Mouse (Mus musculus) CH12.LX (cell line): Measurements from ENCODE around the gene Plcb1. TPM values are rescaled to one million over a fixed set of nuclear protein-coding genes. Genes with fewer than 3 reads are reported as not detected.

Experiments
- DNase-seq: peaks from one replicate; pipeline ENCODE4 v3.0.0-alpha.2; 2013; ENCODE audit errors: extremely low read depth
- H3K27ac ChIP-seq: 2 replicates; pipeline ENCODE4 v1.5.1; 2012; ENCODE audit warnings: low read depth, mild to moderate bottlenecking, control low read depth, moderate library complexity; ENCODE audit not compliant: insufficient read depth
- H3K27me3 ChIP-seq: replicated peaks from 2 replicates; pipeline ENCODE3; 2012; ENCODE audit warnings: inconsistent platforms
- H3K36me3 ChIP-seq, 2 experiments: replicated peaks in 1 of 2; 2 replicates each; pipeline versions ENCODE3 to v1.6.1; 2012; ENCODE audit warnings: inconsistent platforms in 1 of 2, low read length in 1 of 2, mild to moderate bottlenecking in 1 of 2, mixed read lengths in 1 of 2, moderate library complexity in 1 of 2; ENCODE audit not compliant: control insufficient read depth in 1 of 2, insufficient read depth in 1 of 2
- H3K4me1 ChIP-seq, 2 experiments: 2 replicates each; pipeline ENCODE4 v1.6.1; 2012; ENCODE audit warnings: inconsistent platforms in 1 of 2, moderate library complexity in 1 of 2; ENCODE audit not compliant: insufficient read depth in 2 of 2, control insufficient read depth in 1 of 2
- H3K4me2 ChIP-seq: 2 replicates; pipeline ENCODE4 v1.6.1; 2012; ENCODE audit warnings: low read depth, mild to moderate bottlenecking, control low read depth; ENCODE audit not compliant: poor library complexity, insufficient read depth, severe bottlenecking
- H3K4me3 ChIP-seq, 3 experiments: fragments of 150-350 bp in 1 of 3; sonication (generic) in 1 of 3; replicated peaks in 1 of 3; 2 replicates each; pipeline versions ENCODE3 to v1.5.1; 2011 to 2012; ENCODE audit warnings: low read depth in 2 of 3, low read length in 2 of 3, mild to moderate bottlenecking in 2 of 3, moderate library complexity in 2 of 3, control low read depth in 1 of 3, improper control_type of control experiment in 1 of 3, inconsistent platforms in 1 of 3, mixed read lengths in 1 of 3; ENCODE audit not compliant: poor library complexity in 1 of 3
- H3K79me2 ChIP-seq: replicated peaks from 2 replicates; pipeline ENCODE4 v1.6.1; 2012; ENCODE audit warnings: mild to moderate bottlenecking, moderate library complexity; ENCODE audit not compliant: control insufficient read depth, poor library complexity, insufficient read depth, severe bottlenecking; ENCODE audit errors: extremely low read depth
- H3K9ac ChIP-seq: 2 replicates; pipeline ENCODE4 v1.6.1; 2012; ENCODE audit warnings: low read depth, mild to moderate bottlenecking, control low read depth, moderate library complexity; ENCODE audit not compliant: insufficient read depth
- H3K9me3 ChIP-seq: replicated peaks from 2 replicates; pipeline ENCODE3; 2012; ENCODE audit warnings: low read length, inconsistent platforms, mixed read lengths
- CHD1 ChIP-seq: IDR thresholded peaks from 2 replicates; pipeline ENCODE4 v1.6.1; 2012; ENCODE audit warnings: low read depth, low read length, improper control_type of control experiment, inconsistent platforms
- CTCF ChIP-seq, 2 experiments: IDR thresholded peaks in 1 of 2; conservative IDR thresholded peaks in 1 of 2; 2 replicates each; pipeline ENCODE4 v1.5.1; 2011 to 2012; ENCODE audit warnings: low read depth in 2 of 2, low read length in 2 of 2, improper control_type of control experiment in 1 of 2, inconsistent platforms in 1 of 2, mild to moderate bottlenecking in 1 of 2, moderate library complexity in 1 of 2
- E2F4 ChIP-seq: IDR thresholded peaks from 2 replicates; pipeline ENCODE4 v1.6.1; 2011; ENCODE audit warnings: low read depth, low read length, improper control_type of control experiment; ENCODE audit not compliant: insufficient replicate concordance
- ETS1 ChIP-seq: conservative IDR thresholded peaks from 2 replicates; pipeline ENCODE4 v1.6.1; 2012; ENCODE audit warnings: low read depth, mild to moderate bottlenecking, inconsistent platforms, low read length, improper control_type of control experiment, moderate library complexity
- GABPA ChIP-seq: IDR thresholded peaks from 2 replicates; pipeline ENCODE4 v1.6.1; 2012; ENCODE audit warnings: low read depth, low read length, improper control_type of control experiment, inconsistent platforms; ENCODE audit not compliant: insufficient replicate concordance
- HCFC1 ChIP-seq: IDR thresholded peaks from 2 replicates; pipeline ENCODE4 v1.6.1; 2012; ENCODE audit warnings: low read depth, mild to moderate bottlenecking, inconsistent platforms, low read length, improper control_type of control experiment
- IRF4 ChIP-seq: IDR thresholded peaks from 2 replicates; pipeline ENCODE4 v1.6.1; 2014; ENCODE audit warnings: low read depth, mild to moderate bottlenecking, inconsistent platforms, low read length, improper control_type of control experiment
- JUN ChIP-seq: IDR thresholded peaks from 2 replicates; pipeline ENCODE4 v1.6.1; 2011; ENCODE audit warnings: low read depth, mild to moderate bottlenecking, low read length, improper control_type of control experiment, moderate library complexity; ENCODE audit not compliant: insufficient read depth
- JUND ChIP-seq: conservative IDR thresholded peaks from 2 replicates; pipeline ENCODE4 v1.6.1; 2011; ENCODE audit warnings: low read depth, low read length, improper control_type of control experiment
- MAFK ChIP-seq: IDR thresholded peaks from 2 replicates; pipeline ENCODE4 v1.6.1; 2011; ENCODE audit warnings: low read length, improper control_type of control experiment; ENCODE audit not compliant: insufficient replicate concordance
- MAX ChIP-seq: IDR thresholded peaks from 2 replicates; pipeline ENCODE4 v1.6.1; 2011; ENCODE audit warnings: low read length, improper control_type of control experiment
- MAZ ChIP-seq: IDR thresholded peaks from 2 replicates; pipeline ENCODE4 v1.6.1; 2012; ENCODE audit warnings: low read depth, mild to moderate bottlenecking, inconsistent platforms, low read length, improper control_type of control experiment, moderate library complexity
- MEF2A ChIP-seq: IDR thresholded peaks from 2 replicates; pipeline ENCODE4 v1.6.1; 2014; ENCODE audit warnings: low read depth, mild to moderate bottlenecking, inconsistent platforms, low read length, improper control_type of control experiment, borderline replicate concordance
- MXI1 ChIP-seq: IDR thresholded peaks from 2 replicates; pipeline ENCODE4 v1.6.1; 2011; ENCODE audit warnings: mild to moderate bottlenecking, low read depth, low read length, improper control_type of control experiment
- PAX5 ChIP-seq: IDR thresholded peaks from 2 replicates; pipeline ENCODE4 v1.6.1; 2012; ENCODE audit warnings: low read length, inconsistent platforms, mixed read lengths
- POLR2AphosphoS2 ChIP-seq: IDR thresholded peaks from 2 replicates; pipeline ENCODE4 v1.6.1; 2011; ENCODE audit warnings: low read depth, low read length, improper control_type of control experiment
- RCOR1 ChIP-seq: conservative IDR thresholded peaks from 2 replicates; pipeline ENCODE4 v1.6.1; 2012; ENCODE audit warnings: low read depth, mild to moderate bottlenecking, inconsistent platforms, low read length, improper control_type of control experiment
- SIN3A ChIP-seq: IDR thresholded peaks from 2 replicates; pipeline ENCODE4 v1.6.1; 2012; ENCODE audit warnings: low read length, improper control_type of control experiment, inconsistent platforms
- SMC3 ChIP-seq: IDR thresholded peaks from 2 replicates; pipeline ENCODE4 v1.6.1; 2011; ENCODE audit warnings: low read depth, low read length, improper control_type of control experiment
- TCF12 ChIP-seq: IDR thresholded peaks from 2 replicates; pipeline ENCODE4 v1.6.1; 2014; ENCODE audit warnings: low read depth, mild to moderate bottlenecking, inconsistent platforms, low read length, improper control_type of control experiment
- ZMIZ1 ChIP-seq: IDR thresholded peaks from 2 replicates; pipeline ENCODE4 v1.6.1; 2012; ENCODE audit warnings: low read depth, mild to moderate bottlenecking, inconsistent platforms, low read length, improper control_type of control experiment
- dilution Hi-C: fragments of 300-500 bp; cut with MboI; formaldehyde crosslinking; loops from 2 replicates; pipeline ENCODE4 v1.14.3; 2020; ENCODE audit warnings: low sequenced_read_pairs; ENCODE audit not compliant: extremely low pct_unique_long_range_greater_than_20kb, extremely low pct_ligation_motif_present
- in situ Hi-C: fragments of 300-500 bp; cut with MboI; formaldehyde crosslinking; loops from 3 replicates; pipeline ENCODE4 v1.14.3; 2019; ENCODE audit warnings: low sequenced_read_pairs, low pct_ligation_motif_present, low pct_unique_long_range_greater_than_20kb, mixed read lengths
- polyA plus RNA-seq: library from polyadenylated mRNA; unstranded; fragments of >175 nt; gene quantifications from 2 replicates; pipeline ENCODE4 v1.2.1, GENCODE M21; 2012; ENCODE audit warnings: low read depth; ENCODE audit not compliant: insufficient read length
- total RNA-seq, 2 experiments: library from RNA; depleted of rRNA; stranded (reverse); fragments of 300-350 nt in 1 of 2; fragments of >200 nt in 1 of 2; gene quantifications; 2 replicates each; pipeline ENCODE4 v1.2.3; 2012 to 2014

Plcb1 gene
- total and polyA plus RNA-seq, 3 experiments = not detected

- no peaks in the 10 kb centered on the region for H3K27me3 ChIP-seq
- no peaks in the 10 kb centered on the region for H3K36me3 ChIP-seq
- H3K4me3 ChIP-seq = no peak overlapping the region
- H3K79me2 ChIP-seq = no peaks in the 10 kb centered on the region
- no peak overlapping the region for H3K27ac ChIP-seq
- peaks cover 40% of the 10 kb centered on the region for H3K9me3 ChIP-seq
- no peaks in the 10 kb centered on the region for H3K4me1 ChIP-seq
- dilution Hi-C loops (no loop called here), in situ Hi-C loops (no loop called here)
- no peak for TF ChIP-seq E2F4
- no peak for TF ChIP-seq JUN
- TF ChIP-seq HCFC1 = no peak
- no peak for TF ChIP-seq MAFK
- no peak for TF ChIP-seq CHD1
- TF ChIP-seq ETS1 = no peak
- no peak for TF ChIP-seq JUND
- TF ChIP-seq SIN3A = no peak
- TF ChIP-seq MAX = no peak
- no peak overlapping the region for H3K4me2 ChIP-seq
- DNase-seq = no peak
- no peak overlapping the region for H3K9ac ChIP-seq
Measured at GRCm38 (mm10) chr2:134922636-134923375, 136.9 kb downstream of the Plcb1 start.

GRCm38 (mm10) chr2:134924143-134924655 lies 138.3 kb downstream of the Plcb1 start:
- no peaks in the 10 kb centered on the region for H3K4me1 ChIP-seq
- no peak overlapping the region for H3K4me2 ChIP-seq
- H3K4me3 ChIP-seq = no peak overlapping the region
- no peak overlapping the region for H3K9ac ChIP-seq
- no peak overlapping the region for H3K27ac ChIP-seq
- H3K79me2 ChIP-seq = no peaks in the 10 kb centered on the region
- no peaks in the 10 kb centered on the region for H3K27me3 ChIP-seq
- no peaks in the 10 kb centered on the region for H3K36me3 ChIP-seq
- DNase-seq = no peak
- H3K9me3 ChIP-seq = peaks cover 41% of the 10 kb centered on the region
- in situ Hi-C loops (no loop called here), dilution Hi-C loops (no loop called here)
- TF ChIP-seq HCFC1 = no peak
- TF ChIP-seq IRF4 = no peak
- no peak for TF ChIP-seq JUN
- TF ChIP-seq POLR2AphosphoS2 = no peak
- no peak for TF ChIP-seq MEF2A
- no peak for TF ChIP-seq RCOR1
- TF ChIP-seq ZMIZ1 = no peak
- no peak for TF ChIP-seq SIN3A
- TF ChIP-seq MAFK = no peak
- TF ChIP-seq SMC3 = no peak
- no peak for TF ChIP-seq TCF12
- TF ChIP-seq MXI1 = no peak
- TF ChIP-seq JUND = no peak
- TF ChIP-seq CTCF (conservative IDR thresholded peaks at IDR 0.05 in 1 of 2, IDR thresholded peaks at IDR 0.05 in 1 of 2; ENCODE audit: low read depth in 2 of 2, low read length in 2 of 2) = no peak
- TF ChIP-seq PAX5 = no peak
- TF ChIP-seq MAZ = no peak
- no peak for TF ChIP-seq GABPA
- no peak for TF ChIP-seq E2F4
